Mouse (Mus musculus): ENCODE results near the gene Sh3bp2. TPM values are rescaled to one million over a fixed set of nuclear protein-coding genes. Genes with fewer than 3 reads are reported as not detected.

The Sh3bp2 gene
- polyA plus RNA-seq, 1 experiment from 2014 or later: 7.6 TPM

- H3K4me3 ChIP-seq (replicated peaks): no peak overlapping the region
- H3K27ac ChIP-seq: no peak overlapping the region
- H3K4me1 ChIP-seq: 0 out of 2 replicates have a peak, but pooled peaks cover 6% of the 10 kb centered on the region
- ATAC-seq (replicated peaks; ENCODE audit: low FRiP score): no peak
- no peak overlapping the region for H3K4me2 ChIP-seq
- H3K27me3 ChIP-seq: no peaks in the 10 kb centered on the region
- no peak overlapping the region for H3K9ac ChIP-seq
- H3K36me3 ChIP-seq: peaks cover 23% of the 10 kb centered on the region
- H3K9me3 ChIP-seq (replicated peaks): no peaks in the 10 kb centered on the region
- WGBS: 92% methylated on average over 9 of the region's 9 CpGs
Measured at GRCm38 (mm10) chr5:34593202-34593727, 67.6 kb downstream of the Sh3bp2 start.

DNA sequence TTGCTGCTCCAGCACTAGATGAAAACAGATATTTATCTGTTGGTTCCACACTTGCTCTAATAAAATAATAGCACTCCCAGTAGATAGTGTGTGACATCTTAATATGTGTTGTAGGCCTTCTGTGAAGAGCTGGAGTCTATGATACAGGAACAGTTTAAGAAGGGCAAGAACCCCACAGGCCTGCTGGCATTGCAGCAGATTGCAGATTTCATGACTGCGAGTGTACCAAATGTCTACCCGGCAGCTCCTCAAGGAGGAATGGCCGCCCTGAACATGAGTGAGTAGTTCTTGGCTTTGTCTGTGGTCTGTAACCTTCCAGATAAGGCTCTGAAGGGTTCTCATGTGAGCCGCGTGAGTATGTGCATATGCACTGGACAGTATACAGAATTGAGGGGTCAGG is 78.9 kb downstream of the Sh3bp2 start:
- H3K36me3 ChIP-seq: peaks cover 81% of the 10 kb centered on the region
- no peak overlapping the region for H3K4me3 ChIP-seq (replicated peaks)
- no peak overlapping the region for H3K4me2 ChIP-seq
- no peak for ATAC-seq (replicated peaks; ENCODE audit: low FRiP score)
- H3K9ac ChIP-seq: no peak overlapping the region
- no peaks in the 10 kb centered on the region for H3K4me1 ChIP-seq
- no peak overlapping the region for H3K27ac ChIP-seq
- 93% methylated on average over 5 of the region's 5 CpGs for WGBS
- H3K27me3 ChIP-seq: no peaks in the 10 kb centered on the region
- no peaks in the 10 kb centered on the region for H3K9me3 ChIP-seq (replicated peaks)

GRCm38 (mm10) chr5:34607100-34607880 is 81.7 kb downstream of the Sh3bp2 start:
- H3K36me3 ChIP-seq: peaks cover 85% of the 10 kb centered on the region
- no peak overlapping the region for H3K4me3 ChIP-seq (replicated peaks)
- H3K27ac ChIP-seq: no peak overlapping the region
- no peak overlapping the region for H3K9ac ChIP-seq
- no peaks in the 10 kb centered on the region for H3K27me3 ChIP-seq
- no peak overlapping the region for H3K4me2 ChIP-seq
- no peak for ATAC-seq (replicated peaks; ENCODE audit: low FRiP score)
- H3K4me1 ChIP-seq: no peaks in the 10 kb centered on the region
- WGBS: 86% methylated on average over 8 of the region's 8 CpGs
- no peaks in the 10 kb centered on the region for H3K9me3 ChIP-seq (replicated peaks)

GRCm38 (mm10) chr5:34608226-34608625 is 82.6 kb downstream of the Sh3bp2 start:
- peaks cover 84% of the 10 kb centered on the region for H3K36me3 ChIP-seq
- no peaks in the 10 kb centered on the region for H3K9me3 ChIP-seq (replicated peaks)
- no peak overlapping the region for H3K4me2 ChIP-seq
- H3K9ac ChIP-seq: no peak overlapping the region
- no peaks in the 10 kb centered on the region for H3K4me1 ChIP-seq
- ATAC-seq (replicated peaks; ENCODE audit: low FRiP score): no peak
- H3K4me3 ChIP-seq (replicated peaks): no peak overlapping the region
- WGBS: 81% methylated on average over 3 of the region's 3 CpGs
- H3K27ac ChIP-seq: no peak overlapping the region
- H3K27me3 ChIP-seq: no peaks in the 10 kb centered on the region

GRCm38 (mm10) chr5:34609966-34610365 is 84.3 kb downstream of the Sh3bp2 start:
- Histone ChIP-seq H3K36me3 (peaks cover 92% of the 10 kb centered on the region), H3K4me1 (no peaks in the 10 kb centered on the region), H3K4me3 (replicated peaks) (no peak overlapping the region), H3K27me3 (no peaks in the 10 kb centered on the region), H3K4me2 (no peak overlapping the region), H3K9ac (no peak overlapping the region), H3K9me3 (replicated peaks) (no peaks in the 10 kb centered on the region), H3K27ac (no peak overlapping the region)
- no peak for ATAC-seq (replicated peaks; ENCODE audit: low FRiP score)
- 90% methylated on average over 4 of the region's 4 CpGs for WGBS

Small RNA genes lying within 50 kb of the gene (microRNA-seq; reads per million reads assigned to microRNA genes)
- 1.6 reads per million, percentile 4 among the genes with 10 or more reads in this experiment for gene Mir7036b

Other genes with a start within 250 kb of the Sh3bp2 start
- gene Zfyve28, start 237.4 kb upstream of the Sh3bp2 start, polyA plus RNA-seq (2015; fragmentation: Nextera tagmentation; extraction: Ambion mirVana): 0.37 and 0.77 TPM in 2 replicates
- gene Cfap99, start 237.2 kb upstream of the Sh3bp2 start, polyA plus RNA-seq (2015; fragmentation: Nextera tagmentation; extraction: Ambion mirVana): not detected in 2 replicates
- gene Rnf4, start 189.5 kb upstream of the Sh3bp2 start, polyA plus RNA-seq (2015; fragmentation: Nextera tagmentation; extraction: Ambion mirVana): 174 and 181 TPM in 2 replicates
- gene Fam193a, start 155.9 kb upstream of the Sh3bp2 start, polyA plus RNA-seq (2015; fragmentation: Nextera tagmentation; extraction: Ambion mirVana): 10.6 and 13.0 TPM in 2 replicates
- 18.4 and 21.9 TPM in 2 replicates for gene Tnip2, start 11.8 kb upstream of the Sh3bp2 start, polyA plus RNA-seq (2015; fragmentation: Nextera tagmentation; extraction: Ambion mirVana)
- 178 and 200 TPM in 2 replicates for gene Add1, start 47.8 kb downstream of the Sh3bp2 start, polyA plus RNA-seq (2015; fragmentation: Nextera tagmentation; extraction: Ambion mirVana)
- 118 and 132 TPM in 2 replicates for gene Mfsd10, start 111.4 kb downstream of the Sh3bp2 start, polyA plus RNA-seq (2015; fragmentation: Nextera tagmentation; extraction: Ambion mirVana)
- gene Nop14, start 134.3 kb downstream of the Sh3bp2 start, polyA plus RNA-seq (2015; fragmentation: Nextera tagmentation; extraction: Ambion mirVana): 25.3 and 25.8 TPM in 2 replicates
- gene Grk4, start 134.5 kb downstream of the Sh3bp2 start, polyA plus RNA-seq (2015; fragmentation: Nextera tagmentation; extraction: Ambion mirVana): 1.9 and 2.8 TPM in 2 replicates
- gene Htt, start 235.9 kb downstream of the Sh3bp2 start, polyA plus RNA-seq (2015; fragmentation: Nextera tagmentation; extraction: Ambion mirVana): 12.5 and 12.9 TPM in 2 replicates